Mouse (Mus musculus) hindbrain, embryonic 10.5 days (tissue): ENCODE results near the gene Ezh1. TPM values are rescaled to one million over a fixed set of nuclear protein-coding genes. Genes with fewer than 3 reads are reported as not detected.

Experiments
- DNase-seq: peaks from one replicate; pipeline ENCODE4 v3.0.0-alpha.2; 2017; ENCODE audit warnings: low spot score
- H3K27ac ChIP-seq: fragments of 300-500 bp; sonication (generic); 2 replicates; pipeline ENCODE4 v1.5.1; 2016; ENCODE audit warnings: mild to moderate bottlenecking, moderate library complexity
- H3K27me3 ChIP-seq: fragments of 300-500 bp; sonication (generic); 2 replicates; pipeline ENCODE4 v1.6.1; 2016; ENCODE audit warnings: mild to moderate bottlenecking; ENCODE audit not compliant: poor library complexity, insufficient read depth, severe bottlenecking
- H3K36me3 ChIP-seq: fragments of 300-500 bp; sonication (generic); 2 replicates; pipeline ENCODE4 v1.6.1; 2016; ENCODE audit warnings: mild to moderate bottlenecking, moderate library complexity
- H3K4me1 ChIP-seq: fragments of 300-500 bp; sonication (generic); replicated peaks from 2 replicates; pipeline ENCODE4 v1.6.1; 2016; ENCODE audit warnings: mild to moderate bottlenecking
- H3K4me3 ChIP-seq: fragments of 300-500 bp; sonication (generic); 2 replicates; pipeline ENCODE4 v1.5.1; 2016; ENCODE audit warnings: mild to moderate bottlenecking, moderate library complexity
- H3K9me3 ChIP-seq: fragments of 300-500 bp; sonication (generic); 2 replicates; pipeline ENCODE4 v1.6.1; 2016; ENCODE audit warnings: mild to moderate bottlenecking, moderate library complexity
- WGBS: fragments of 180-500 bp; shearing (Covaris S2); methylation state at CpG from one replicate; pipeline ENCODE4 v1.1.7; 2016; 5-methylcytosine and 5-hydroxymethylcytosine counted together
- polyA plus RNA-seq: library from polyadenylated mRNA; unstranded; fragments of >200 nt; fragmentation: Nextera tagmentation; extraction: Ambion mirVana; gene quantifications from 2 replicates; pipeline ENCODE4 v1.2.1, GENCODE M21; 2016

Ezh1 gene
- polyA plus RNA-seq, 1 experiment from 2014 or later, result 13.1 TPM

DNA sequence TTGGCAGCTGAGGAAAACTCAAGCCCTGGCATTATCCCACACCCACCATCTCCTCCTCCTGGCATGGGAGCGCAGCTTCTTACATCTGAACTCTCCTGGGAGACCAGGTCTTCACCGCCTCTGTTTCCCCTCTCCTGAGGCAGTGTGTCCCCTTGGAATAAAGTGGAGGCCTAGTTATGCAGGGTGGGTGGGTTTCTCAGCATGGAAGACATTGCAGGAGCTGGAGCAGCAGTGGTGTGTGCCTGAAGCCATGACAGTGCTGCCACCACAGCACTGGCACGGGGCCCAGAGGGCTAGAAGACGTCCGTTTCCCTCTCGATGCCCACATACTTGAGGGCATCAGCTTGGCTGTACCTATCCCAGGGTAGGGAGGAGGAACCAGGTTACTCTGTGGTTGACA is 33.6 kb downstream of the Ezh1 start:
- Histone ChIP-seq H3K36me3 (peaks cover 36% of the 10 kb centered on the region), H3K4me1 (peaks cover 45% of the 10 kb centered on the region), H3K27ac (0 out of 2 replicates have a peak overlapping the region, but pooled peaks have one; percentile 30), H3K4me3 (no peak overlapping the region), H3K27me3 (no peaks in the 10 kb centered on the region), H3K9me3 (no peaks in the 10 kb centered on the region)
- no peak for DNase-seq
- WGBS, result 93% methylated on average over 6 of the region's 6 CpGs

DNA sequence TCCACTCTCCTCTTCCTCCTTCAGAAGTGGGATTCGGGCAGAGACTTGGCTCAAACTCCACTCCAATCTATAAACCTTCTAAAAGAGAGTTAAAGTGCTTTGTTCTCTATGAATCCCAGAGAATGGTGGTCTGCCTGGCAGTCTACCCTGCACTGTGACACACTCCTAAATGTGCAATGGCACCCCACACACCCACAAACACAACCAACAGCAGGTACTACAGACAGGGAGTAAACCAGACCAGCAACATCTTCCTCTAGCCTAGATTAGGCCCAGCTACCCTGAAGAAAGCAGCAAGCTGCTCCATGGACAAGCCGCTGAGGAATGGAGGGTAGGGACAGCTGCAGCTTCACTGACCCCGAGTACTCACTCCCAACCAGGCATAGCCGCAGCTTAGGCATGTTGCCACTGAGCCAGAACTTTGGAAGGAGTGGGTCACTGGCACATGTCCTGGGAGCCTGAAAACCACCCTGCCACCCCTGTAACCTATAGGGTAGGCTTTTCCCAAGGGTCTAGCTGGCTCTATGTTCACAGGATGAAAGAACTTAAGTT is 34.3 kb downstream of the Ezh1 start:
- H3K4me1 ChIP-seq, result peaks cover 45% of the 10 kb centered on the region
- no peaks in the 10 kb centered on the region for H3K9me3 ChIP-seq
- no peak for DNase-seq
- H3K36me3 ChIP-seq, result peaks cover 30% of the 10 kb centered on the region
- H3K27me3 ChIP-seq, result no peaks in the 10 kb centered on the region
- 85% methylated on average over 4 of the region's 4 CpGs for WGBS
- peak overlapping the region; percentile 89 for H3K27ac ChIP-seq
- no peak overlapping the region for H3K4me3 ChIP-seq

DNA sequence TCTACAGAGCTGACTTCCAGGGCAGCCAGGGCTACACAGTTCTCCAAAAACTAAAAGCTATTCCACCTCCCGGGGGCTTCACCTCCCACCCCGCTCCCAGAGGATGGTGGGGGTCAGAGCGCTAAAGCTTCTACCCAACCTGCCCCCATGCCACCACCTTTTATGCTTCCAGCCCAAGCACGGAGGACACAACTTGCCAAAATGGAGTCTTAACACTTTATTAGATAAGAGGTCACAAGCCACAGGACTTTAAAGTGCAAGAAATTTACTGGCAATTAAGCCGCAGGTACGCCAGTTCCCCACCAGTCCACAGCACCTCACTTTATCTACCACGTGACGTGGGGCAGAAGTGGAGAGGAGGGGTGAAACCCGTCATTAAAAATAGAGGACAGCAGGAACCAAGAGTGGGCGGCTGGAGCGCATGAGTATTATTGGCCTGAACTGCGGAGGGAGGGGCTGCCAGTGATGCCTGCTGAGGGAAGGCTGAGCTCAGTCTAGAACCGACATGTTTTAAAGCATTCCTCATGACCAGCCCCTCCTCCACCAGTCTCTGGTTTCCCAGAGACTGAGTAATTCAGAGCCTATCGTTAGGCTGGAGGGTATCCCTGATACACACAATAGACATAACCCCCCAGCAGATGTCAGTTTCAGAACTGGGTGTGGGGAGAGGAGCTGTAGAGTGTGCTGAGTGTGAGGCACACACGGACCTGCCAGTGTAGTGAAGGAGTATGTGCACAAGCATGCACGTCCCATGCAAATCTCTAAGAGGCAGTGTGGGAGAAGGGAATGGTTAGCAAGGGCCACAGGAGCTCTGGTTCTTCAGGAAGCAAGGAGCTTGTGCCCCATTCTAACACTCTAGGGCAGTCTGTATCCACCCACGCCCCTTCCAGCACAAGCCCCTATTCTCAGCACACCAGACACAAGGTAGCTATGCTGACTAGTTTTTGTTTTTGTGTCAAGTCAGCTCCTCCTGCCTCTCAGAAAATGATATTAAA is 35.1 kb downstream of the Ezh1 start:
- peak overlapping the region; percentile 89 for H3K27ac ChIP-seq
- 47% methylated on average over 17 of the region's 17 CpGs for WGBS
- H3K36me3 ChIP-seq, result peaks cover 25% of the 10 kb centered on the region
- no peak for DNase-seq
- no peaks in the 10 kb centered on the region for H3K27me3 ChIP-seq
- H3K9me3 ChIP-seq, result no peaks in the 10 kb centered on the region
- no peak overlapping the region for H3K4me3 ChIP-seq
- H3K4me1 ChIP-seq, result peaks cover 45% of the 10 kb centered on the region

DNA sequence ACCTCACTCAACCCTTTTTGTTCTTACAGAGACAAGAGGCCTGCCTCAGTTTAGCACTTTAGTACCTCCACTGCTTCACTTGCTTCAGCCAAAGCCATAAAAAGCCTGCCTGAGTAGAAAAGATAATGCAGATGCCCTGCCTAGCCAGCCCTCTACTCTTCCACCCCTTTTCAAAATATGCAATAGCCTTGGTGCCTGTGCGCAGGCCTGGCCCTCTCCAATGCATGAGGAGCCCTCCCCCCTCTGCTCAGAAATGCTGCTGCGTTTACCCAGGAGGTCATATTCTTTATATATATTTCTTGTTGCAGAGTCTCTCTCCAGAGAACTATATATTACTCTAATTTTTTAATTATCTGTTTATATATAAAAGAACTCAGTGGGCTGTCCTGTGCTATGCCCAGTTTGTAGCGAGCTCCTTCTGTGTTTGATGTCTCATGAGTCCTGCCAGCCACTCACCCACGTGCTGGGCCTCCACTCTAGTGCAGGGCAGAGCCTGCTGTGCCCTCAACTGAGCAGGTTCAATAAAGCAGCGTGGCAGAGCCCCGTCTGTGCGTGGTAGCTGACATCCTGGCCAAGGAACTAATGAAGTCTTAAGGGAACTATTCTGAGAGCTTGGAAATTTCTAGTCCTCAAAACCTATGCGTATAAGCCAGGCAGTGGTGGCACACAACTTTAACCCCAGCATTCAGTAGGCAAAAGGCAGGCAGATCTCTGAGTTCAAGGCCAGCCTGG is 35.9 kb downstream of the Ezh1 start:
- H3K9me3 ChIP-seq, result no peaks in the 10 kb centered on the region
- WGBS, result 45% methylated on average over 8 of the region's 8 CpGs

GRCm38 (mm10) chr11:101189495-101190180 is 36.6 kb downstream of the Ezh1 start:
- Histone ChIP-seq H3K4me1 (peaks cover 45% of the 10 kb centered on the region), H3K27ac (peak overlapping the region; percentile 89), H3K4me3 (0 out of 2 replicates have a peak overlapping the region, but pooled peaks have one; percentile 26), H3K27me3 (no peaks in the 10 kb centered on the region), H3K9me3 (no peaks in the 10 kb centered on the region), H3K36me3 (peaks cover 12% of the 10 kb centered on the region)
- DNase-seq, result peak; percentile 66
- WGBS, result 12% methylated on average over 6 of the region's 6 CpGs

More for the DNA sequence above, 35.9 kb downstream of the Ezh1 start:
- no peak for DNase-seq
- Histone ChIP-seq H3K4me1 (peaks cover 45% of the 10 kb centered on the region), H3K27ac (peak overlapping the region; percentile 89), H3K36me3 (peaks cover 19% of the 10 kb centered on the region), H3K27me3 (no peaks in the 10 kb centered on the region), H3K4me3 (no peak overlapping the region)

DNA sequence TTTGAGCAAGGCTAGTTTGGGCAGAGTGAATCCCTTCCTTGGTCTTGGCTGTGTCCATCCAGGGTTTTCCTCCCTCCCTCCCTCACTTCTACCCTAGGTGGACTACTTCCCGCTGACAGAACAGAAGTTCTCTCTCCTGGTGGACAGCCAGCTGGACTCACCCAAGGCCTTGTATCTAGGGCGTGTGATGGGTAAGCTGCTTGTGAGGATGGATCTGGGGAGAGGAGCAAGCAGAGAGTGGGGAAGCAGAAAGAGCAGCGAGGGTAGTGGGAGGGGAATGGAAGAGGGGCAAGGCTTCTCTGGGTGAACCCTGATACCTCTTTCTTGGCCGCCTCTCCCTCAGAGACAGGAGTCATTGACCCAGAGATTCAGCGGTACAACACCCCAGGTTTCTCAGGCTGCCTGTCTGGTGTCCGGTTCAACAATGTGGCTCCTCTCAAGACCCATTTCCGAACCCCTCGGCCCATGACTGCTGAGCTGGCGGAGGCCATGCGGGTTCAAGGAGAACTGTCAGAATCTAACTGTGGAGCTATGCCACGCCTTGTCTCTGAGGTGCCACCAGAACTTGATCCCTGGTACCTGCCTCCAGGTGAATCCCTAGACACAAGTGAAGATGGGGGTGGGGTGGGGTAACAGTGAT is 38.0 kb downstream of the Ezh1 start:
- peak overlapping the region; percentile 89; the same call in 1 of the 2 replicates for H3K27ac ChIP-seq
- no peak for DNase-seq
- peaks cover 52% of the 10 kb centered on the region for H3K4me1 ChIP-seq
- no peaks in the 10 kb centered on the region for H3K9me3 ChIP-seq
- peaks cover 5% of the 10 kb centered on the region; the same call in 1 of the 2 replicates for H3K36me3 ChIP-seq
- H3K4me3 ChIP-seq, result no peak overlapping the region
- 78% methylated on average over 11 of the region's 11 CpGs for WGBS
- peaks cover 8% of the 10 kb centered on the region for H3K27me3 ChIP-seq

- Histone ChIP-seq H3K4me3 (no peak overlapping the region), H3K36me3 (peaks cover 2% of the 10 kb centered on the region; the same call in 1 of the 2 replicates), H3K4me1 (peaks cover 58% of the 10 kb centered on the region), H3K27me3 (peaks cover 13% of the 10 kb centered on the region), H3K9me3 (no peaks in the 10 kb centered on the region), H3K27ac (no peak overlapping the region)
- 93% methylated on average over 5 of the region's 5 CpGs for WGBS
- DNase-seq, result no peak
Measured at GRCm38 (mm10) chr11:101187541-101187940, 38.7 kb downstream of the Ezh1 start.

DNA sequence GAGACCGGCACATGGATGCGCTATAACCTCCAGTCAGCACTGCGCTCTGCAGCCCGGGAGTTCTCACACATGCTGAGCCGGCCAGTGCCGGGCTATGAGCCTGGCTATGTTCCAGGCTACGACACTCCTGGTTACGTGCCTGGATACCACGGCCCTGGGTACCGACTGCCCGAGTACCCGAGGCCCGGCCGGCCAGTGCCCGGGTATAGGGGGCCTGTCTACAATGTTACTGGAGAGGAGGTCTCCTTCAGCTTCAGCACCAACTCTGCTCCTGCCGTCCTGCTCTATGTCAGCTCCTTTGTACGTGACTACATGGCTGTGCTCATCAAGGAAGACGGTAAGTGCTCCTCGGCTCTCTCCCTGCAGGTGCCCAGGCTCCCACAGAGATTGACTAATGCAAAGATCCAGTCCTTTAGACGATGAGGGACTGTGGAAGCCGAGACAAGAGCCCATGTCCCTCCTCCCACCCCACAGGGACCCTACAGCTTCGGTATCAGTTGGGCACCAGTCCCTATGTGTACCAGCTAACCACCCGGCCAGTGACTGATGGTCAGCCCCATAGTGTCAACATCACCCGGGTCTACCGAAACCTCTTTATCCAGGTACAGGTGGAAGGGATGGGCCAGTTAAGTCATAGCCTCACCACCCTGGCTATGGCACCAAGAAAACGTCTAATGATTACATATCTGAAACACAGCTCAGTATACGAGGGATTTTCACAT is 39.6 kb downstream of the Ezh1 start:
- H3K4me3 ChIP-seq, result no peak overlapping the region
- WGBS, result 86% methylated on average over 27 of the region's 27 CpGs
- no peak for DNase-seq
- no peaks in the 10 kb centered on the region for H3K9me3 ChIP-seq
- H3K4me1 ChIP-seq, result peaks cover 52% of the 10 kb centered on the region
- H3K27me3 ChIP-seq, result peaks cover 13% of the 10 kb centered on the region
- no peaks in the 10 kb centered on the region for H3K36me3 ChIP-seq
- no peak overlapping the region for H3K27ac ChIP-seq

DNA sequence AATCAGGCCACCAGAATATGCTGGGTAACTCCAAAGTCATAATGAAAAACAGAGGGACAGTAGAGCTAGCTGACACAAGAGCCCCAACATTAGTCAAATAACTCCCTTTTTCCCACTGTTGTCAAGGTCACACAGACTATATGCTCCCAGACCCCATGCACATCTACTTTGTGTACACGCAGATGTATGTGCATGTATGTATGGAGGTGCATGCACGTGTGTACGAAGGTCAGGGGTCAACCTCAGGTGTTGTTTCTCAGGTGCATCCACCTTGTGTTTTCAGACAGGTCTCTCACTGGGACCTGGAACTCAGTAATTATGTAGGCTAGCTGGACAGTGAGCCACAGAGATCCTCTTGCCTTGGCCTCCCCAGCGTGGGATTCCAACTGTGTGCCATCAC is 40.8 kb downstream of the Ezh1 start:
- H3K4me1 ChIP-seq, result peaks cover 40% of the 10 kb centered on the region
- no peaks in the 10 kb centered on the region for H3K36me3 ChIP-seq
- no peaks in the 10 kb centered on the region for H3K9me3 ChIP-seq
- no peak for DNase-seq
- peaks cover 20% of the 10 kb centered on the region for H3K27me3 ChIP-seq
- no peak overlapping the region for H3K4me3 ChIP-seq
- WGBS, result 93% methylated on average over 4 of the region's 4 CpGs
- no peak overlapping the region for H3K27ac ChIP-seq

- Histone ChIP-seq H3K4me3 (no peak overlapping the region), H3K4me1 (peaks cover 35% of the 10 kb centered on the region), H3K27ac (0 out of 2 replicates have a peak overlapping the region, but pooled peaks have one; percentile 35), H3K27me3 (peaks cover 25% of the 10 kb centered on the region), H3K9me3 (no peaks in the 10 kb centered on the region), H3K36me3 (no peaks in the 10 kb centered on the region)
- 89% methylated on average over 12 of the region's 12 CpGs for WGBS
- DNase-seq, result no peak
Measured at GRCm38 (mm10) chr11:101184984-101185383, 41.3 kb downstream of the Ezh1 start.

GRCm38 (mm10) chr11:101182771-101183517 is 43.3 kb downstream of the Ezh1 start:
- WGBS, result 79% methylated on average over 14 of the region's 14 CpGs
- Histone ChIP-seq H3K36me3 (no peaks in the 10 kb centered on the region), H3K27ac (peak overlapping the region; percentile 40; the same call in 1 of the 2 replicates), H3K27me3 (peaks cover 44% of the 10 kb centered on the region), H3K4me1 (peaks cover 23% of the 10 kb centered on the region), H3K4me3 (no peak overlapping the region), H3K9me3 (no peaks in the 10 kb centered on the region)
- no peak for DNase-seq
